Mouse (Mus musculus) retina, postnatal 7 days (tissue): ENCODE measurements around the gene Mpg.

Experiments
- DNase-seq: peaks from one replicate; pipeline ENCODE4 v3.0.0-alpha.2; 2012; ENCODE audit warnings: low read depth, low spot score

The Mpg gene

GRCm38 (mm10) chr11:32231125-32231524 lies 4.8 kb downstream of the Mpg start:
- no peak for DNase-seq

GRCm38 (mm10) chr11:32232848-32233247 lies 6.5 kb downstream of the Mpg start:
- DNase-seq: no peak

GRCm38 (mm10) chr11:32233895-32234294 lies 7.6 kb downstream of the Mpg start:
- DNase-seq: no peak

GRCm38 (mm10) chr11:32234816-32235485 lies 8.6 kb downstream of the Mpg start:
- no peak for DNase-seq

GRCm38 (mm10) chr11:32235646-32236045 lies 9.3 kb downstream of the Mpg start:
- no peak for DNase-seq

GRCm38 (mm10) chr11:32236132-32236531 lies 9.8 kb downstream of the Mpg start:
- DNase-seq: no peak

- no peak for DNase-seq
These were observed 10.6 kb downstream of the Mpg start for GRCm38 (mm10) chr11:32236712-32237410.

GRCm38 (mm10) chr11:32237411-32237795 lies 11.1 kb downstream of the Mpg start:
- no peak for DNase-seq

GRCm38 (mm10) chr11:32238093-32238860 lies 12.0 kb downstream of the Mpg start:
- peak; percentile 54 for DNase-seq

- DNase-seq: no peak
These were observed 15.1 kb downstream of the Mpg start for GRCm38 (mm10) chr11:32241391-32241790.

- no peak for DNase-seq
These were observed 15.9 kb downstream of the Mpg start for GRCm38 (mm10) chr11:32242209-32242608.

- no peak for DNase-seq
These were observed 17.1 kb downstream of the Mpg start for GRCm38 (mm10) chr11:32243205-32243955.

GRCm38 (mm10) chr11:32244064-32244463 lies 17.8 kb downstream of the Mpg start:
- DNase-seq: no peak

GRCm38 (mm10) chr11:32244617-32245016 lies 18.3 kb downstream of the Mpg start:
- DNase-seq: no peak

- no peak for DNase-seq
These were observed 19.3 kb downstream of the Mpg start for GRCm38 (mm10) chr11:32245614-32246013.

- no peak for DNase-seq
These were observed 20.8 kb downstream of the Mpg start for GRCm38 (mm10) chr11:32247068-32247467.

GRCm38 (mm10) chr11:32248350-32248749 lies 22.0 kb downstream of the Mpg start:
- DNase-seq: no peak

- no peak for DNase-seq
These were observed 24.8 kb downstream of the Mpg start for GRCm38 (mm10) chr11:32250880-32251763.

- DNase-seq: no peak
These were observed 26.8 kb downstream of the Mpg start for GRCm38 (mm10) chr11:32253121-32253520.

- DNase-seq: no peak
These were observed 29.8 kb downstream of the Mpg start for GRCm38 (mm10) chr11:32256146-32256545.

GRCm38 (mm10) chr11:32256566-32256965 lies 30.3 kb downstream of the Mpg start:
- no peak for DNase-seq
